Mouse (Mus musculus): Measurements from ENCODE around the gene Tmem262.

DNA sequence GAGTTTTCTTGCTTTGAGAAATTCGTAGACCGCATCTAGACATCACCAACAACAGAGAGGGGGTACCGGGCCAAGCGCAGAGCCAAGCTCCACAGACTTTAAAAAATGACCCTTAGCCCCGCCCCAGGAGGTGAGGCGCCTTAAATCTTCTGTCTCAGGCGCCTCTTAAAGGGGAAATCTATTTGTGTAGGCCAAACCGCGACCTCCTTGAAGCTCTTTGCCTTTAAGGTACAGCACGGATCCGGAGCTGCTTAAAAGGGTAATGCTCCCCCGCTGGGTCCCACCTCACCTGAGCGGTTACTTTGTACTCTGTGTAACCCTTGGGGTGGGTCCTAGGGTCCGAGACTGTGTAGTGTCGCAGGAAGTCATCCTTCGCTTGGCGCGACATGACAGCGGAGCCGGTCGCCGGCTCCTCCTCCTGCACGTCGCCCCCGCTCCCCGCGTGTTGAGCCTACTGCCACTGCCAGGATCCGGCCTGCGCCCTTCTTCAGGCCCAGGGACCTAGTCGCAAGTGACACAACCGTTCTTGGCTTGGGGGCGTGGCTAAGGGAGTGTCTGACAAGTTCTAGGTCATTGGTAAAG is 48.0 kb downstream of the Tmem262 start, which contains the start of gene Snx15:
- TF ChIP-seq TAL1 (IDR thresholded peaks at IDR 0.05; ENCODE audit: low read length) = no peak
- TF ChIP-seq GATA1 (IDR thresholded peaks at IDR 0.05; ENCODE audit: low read length) = no peak

All from erythroblast, embryonic 14.5 days (primary cell).